Mouse (Mus musculus): ENCODE data around the gene Bpifb1.

DNA sequence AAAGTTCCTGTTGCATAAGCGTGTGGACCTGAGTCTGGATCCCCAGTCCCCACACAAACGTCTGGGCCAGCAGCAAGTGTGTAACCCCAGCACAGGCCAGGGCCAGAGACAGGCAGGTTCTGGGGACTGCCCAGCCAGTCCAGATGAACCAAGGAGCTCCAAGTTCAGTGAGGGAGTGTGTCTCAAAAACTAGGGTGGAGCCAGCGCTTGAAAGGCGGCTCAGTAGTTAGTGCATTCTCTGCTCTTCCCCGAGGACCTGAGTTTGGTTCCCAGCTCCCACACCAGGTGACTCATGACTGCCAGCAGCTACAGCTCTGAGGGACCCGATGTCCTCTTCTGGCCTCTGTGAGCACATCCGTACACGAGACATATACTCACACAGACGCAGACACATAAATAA lies 6.4 kb downstream of the Bpifb1 start:
- TF ChIP-seq CTCF (IDR thresholded peaks at IDR 0.05; ENCODE audit: extremely low read depth, insufficient read length, insufficient replicate concordance, low read depth, low read length), result no peak
- TF ChIP-seq POLR2A (IDR thresholded peaks at IDR 0.05; ENCODE audit: low read depth, low read length), result no peak
